Mouse (Mus musculus): ENCODE data around the gene Gdpd5. TPM values are rescaled to one million over a fixed set of nuclear protein-coding genes. Genes with fewer than 3 reads are reported as not detected.

Gene Gdpd5
- polyA plus RNA-seq, 1 experiment from 2014 or later = 8.5 TPM

- ATAC-seq (ENCODE audit: insufficient number of reproducible peaks, low FRiP score, low TSS enrichment, low read depth) (no peak), DNase-seq (ENCODE audit: low spot score) (no peak)
- Histone ChIP-seq H3K4me1 (ENCODE audit: control insufficient read depth, insufficient read depth, low read length) (peaks cover 8% of the 10 kb centered on the region), H3K27me3 (ENCODE audit: control insufficient read depth, insufficient read depth, low read length) (no peaks in the 10 kb centered on the region), H3K4me2 (ENCODE audit: low read depth, severe bottlenecking) (no peak overlapping the region), H3K27ac (replicated peaks; ENCODE audit: low read depth, low read length) (no peak overlapping the region), H3K9me3 (ENCODE audit: control insufficient read depth, low read length) (no peaks in the 10 kb centered on the region), H3K4me3 (ENCODE audit: low read depth, low read length) (no peak overlapping the region), H3K9ac (ENCODE audit: low read length) (no peak overlapping the region), H3K36me3 (ENCODE audit: control insufficient read depth, insufficient read depth, low read length) (no peaks in the 10 kb centered on the region)
- 79% methylated on average over 3 of the region's 3 CpGs for WGBS
Measured at GRCm38 (mm10) chr7:99419311-99419710, 38.1 kb downstream of the Gdpd5 start.

DNA sequence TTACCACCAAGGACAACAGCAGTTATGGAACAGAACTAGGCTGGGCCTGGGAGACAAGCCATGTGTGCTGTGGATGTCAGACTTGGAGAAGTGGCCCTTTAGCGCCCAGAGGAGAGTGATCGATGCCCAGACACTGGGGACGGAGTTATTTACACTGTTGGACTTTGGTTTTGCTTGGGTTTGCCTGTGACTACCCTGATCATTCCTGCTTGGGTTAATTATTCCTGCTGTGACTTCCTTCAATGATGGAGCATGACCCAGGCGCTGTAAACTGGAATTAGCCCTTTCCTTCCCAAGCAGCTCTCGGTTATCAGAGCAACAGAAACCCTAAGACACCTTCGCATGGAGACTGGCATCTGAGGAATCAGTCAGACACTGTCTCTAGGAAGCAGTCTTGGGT lies 39.8 kb downstream of the Gdpd5 start:
- WGBS = 69% methylated on average over 6 of the region's 6 CpGs
- Histone ChIP-seq H3K27me3 (ENCODE audit: control insufficient read depth, insufficient read depth, low read length) (no peaks in the 10 kb centered on the region), H3K9ac (ENCODE audit: low read length) (no peak overlapping the region), H3K36me3 (ENCODE audit: control insufficient read depth, insufficient read depth, low read length) (no peaks in the 10 kb centered on the region), H3K4me2 (ENCODE audit: low read depth, severe bottlenecking) (no peak overlapping the region), H3K4me1 (ENCODE audit: control insufficient read depth, insufficient read depth, low read length) (peaks cover 8% of the 10 kb centered on the region), H3K4me3 (ENCODE audit: low read depth, low read length) (no peak overlapping the region), H3K27ac (replicated peaks; ENCODE audit: low read depth, low read length) (no peak overlapping the region), H3K9me3 (ENCODE audit: control insufficient read depth, low read length) (no peaks in the 10 kb centered on the region)
- no peak for ATAC-seq (ENCODE audit: insufficient number of reproducible peaks, low FRiP score, low TSS enrichment, low read depth)
- no peak for DNase-seq (ENCODE audit: low spot score)

- Histone ChIP-seq H3K9ac (ENCODE audit: low read length) (no peak overlapping the region), H3K27me3 (ENCODE audit: control insufficient read depth, insufficient read depth, low read length) (no peaks in the 10 kb centered on the region), H3K4me2 (ENCODE audit: low read depth, severe bottlenecking) (no peak overlapping the region), H3K4me1 (ENCODE audit: control insufficient read depth, insufficient read depth, low read length) (peaks cover 11% of the 10 kb centered on the region), H3K4me3 (ENCODE audit: low read depth, low read length) (no peak overlapping the region), H3K36me3 (ENCODE audit: control insufficient read depth, insufficient read depth, low read length) (no peaks in the 10 kb centered on the region), H3K9me3 (ENCODE audit: control insufficient read depth, low read length) (no peaks in the 10 kb centered on the region), H3K27ac (replicated peaks; ENCODE audit: low read depth, low read length) (no peak overlapping the region)
- ATAC-seq (ENCODE audit: insufficient number of reproducible peaks, low FRiP score, low TSS enrichment, low read depth) = no peak; the same call in 1 of the 2 replicates
- no peak for DNase-seq (ENCODE audit: low spot score)
- WGBS = 36% methylated on average over 8 of the region's 8 CpGs
Measured at GRCm38 (mm10) chr7:99424538-99425155, 43.4 kb downstream of the Gdpd5 start.

- Histone ChIP-seq H3K27ac (replicated peaks; ENCODE audit: low read depth, low read length) (no peak overlapping the region), H3K9ac (ENCODE audit: low read length) (no peak overlapping the region), H3K4me1 (ENCODE audit: control insufficient read depth, insufficient read depth, low read length) (peaks cover 10% of the 10 kb centered on the region), H3K4me3 (ENCODE audit: low read depth, low read length) (no peak overlapping the region), H3K4me2 (ENCODE audit: low read depth, severe bottlenecking) (no peak overlapping the region), H3K27me3 (ENCODE audit: control insufficient read depth, insufficient read depth, low read length) (no peaks in the 10 kb centered on the region), H3K9me3 (ENCODE audit: control insufficient read depth, low read length) (no peaks in the 10 kb centered on the region), H3K36me3 (ENCODE audit: control insufficient read depth, insufficient read depth, low read length) (no peaks in the 10 kb centered on the region)
- DNase-seq (ENCODE audit: low spot score) (no peak), ATAC-seq (ENCODE audit: insufficient number of reproducible peaks, low FRiP score, low TSS enrichment, low read depth) (no peak)
- WGBS = 84% methylated on average over 4 of the region's 4 CpGs
Measured at GRCm38 (mm10) chr7:99425706-99426105, 44.5 kb downstream of the Gdpd5 start.

GRCm38 (mm10) chr7:99427031-99427430 lies 45.8 kb downstream of the Gdpd5 start:
- ATAC-seq (ENCODE audit: insufficient number of reproducible peaks, low FRiP score, low TSS enrichment, low read depth) = no peak
- Histone ChIP-seq H3K36me3 (ENCODE audit: control insufficient read depth, insufficient read depth, low read length) (no peaks in the 10 kb centered on the region), H3K4me1 (ENCODE audit: control insufficient read depth, insufficient read depth, low read length) (peaks cover 3% of the 10 kb centered on the region; the same call in 1 of the 2 replicates), H3K9me3 (ENCODE audit: control insufficient read depth, low read length) (no peaks in the 10 kb centered on the region), H3K4me3 (ENCODE audit: low read depth, low read length) (no peak overlapping the region), H3K27ac (replicated peaks; ENCODE audit: low read depth, low read length) (no peak overlapping the region), H3K27me3 (ENCODE audit: control insufficient read depth, insufficient read depth, low read length) (no peaks in the 10 kb centered on the region), H3K9ac (ENCODE audit: low read length) (no peak overlapping the region), H3K4me2 (ENCODE audit: low read depth, severe bottlenecking) (no peak overlapping the region)
- DNase-seq (ENCODE audit: low spot score) = no peak
- WGBS = 69% methylated on average over 10 of the region's 10 CpGs

DNA sequence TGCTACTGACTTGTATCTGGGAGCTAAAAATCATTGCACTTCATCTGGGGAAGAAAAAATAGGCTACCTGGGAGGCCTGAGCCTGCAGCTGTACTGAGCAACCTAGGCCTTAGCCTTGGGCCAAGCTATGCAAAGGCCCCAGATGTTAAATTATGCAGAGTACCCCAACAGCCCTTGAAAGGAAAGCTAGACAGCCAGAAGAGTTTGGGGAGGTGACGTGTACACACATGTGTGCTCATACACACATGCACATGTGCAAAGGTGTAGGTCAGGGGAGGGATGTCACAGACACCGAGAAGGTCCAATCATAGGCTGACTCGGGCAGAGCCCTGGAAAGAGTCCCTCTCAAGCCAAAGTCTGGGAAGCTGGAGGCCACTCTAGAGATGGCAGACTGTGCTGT lies 46.8 kb downstream of the Gdpd5 start:
- H3K4me1 ChIP-seq (ENCODE audit: control insufficient read depth, insufficient read depth, low read length) = peaks cover 5% of the 10 kb centered on the region; the same call in 1 of the 2 replicates
- H3K4me3 ChIP-seq (ENCODE audit: low read depth, low read length) = no peak overlapping the region
- no peaks in the 10 kb centered on the region for H3K36me3 ChIP-seq (ENCODE audit: control insufficient read depth, insufficient read depth, low read length)
- 91% methylated on average over 3 of the region's 3 CpGs for WGBS
- no peaks in the 10 kb centered on the region for H3K27me3 ChIP-seq (ENCODE audit: control insufficient read depth, insufficient read depth, low read length)
- H3K4me2 ChIP-seq (ENCODE audit: low read depth, severe bottlenecking) = no peak overlapping the region
- H3K9me3 ChIP-seq (ENCODE audit: control insufficient read depth, low read length) = no peaks in the 10 kb centered on the region
- no peak overlapping the region for H3K9ac ChIP-seq (ENCODE audit: low read length)
- no peak overlapping the region for H3K27ac ChIP-seq (replicated peaks; ENCODE audit: low read depth, low read length)
- DNase-seq (ENCODE audit: low spot score) (no peak), ATAC-seq (ENCODE audit: insufficient number of reproducible peaks, low FRiP score, low TSS enrichment, low read depth) (no peak)

DNA sequence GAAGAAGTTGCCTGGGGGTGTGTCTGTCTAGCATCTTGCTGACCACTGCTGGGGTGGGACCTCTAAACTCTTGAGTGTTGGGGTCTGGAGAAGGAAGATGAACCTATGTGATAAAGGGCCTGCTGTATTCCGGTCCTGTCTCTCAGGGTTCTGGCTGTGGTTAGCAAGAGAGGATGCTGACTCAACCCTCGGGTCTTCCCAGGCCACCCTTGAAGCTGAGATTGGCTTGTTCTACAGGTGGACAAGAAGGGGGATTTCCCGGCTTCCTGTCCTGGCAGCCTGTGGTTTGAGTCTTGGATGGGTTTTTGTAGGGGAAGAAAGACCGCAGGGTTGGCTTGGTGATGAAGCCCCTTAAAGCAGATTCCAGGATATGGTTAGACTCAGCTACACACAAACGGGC lies 47.6 kb downstream of the Gdpd5 start:
- DNase-seq (ENCODE audit: low spot score) (no peak), ATAC-seq (ENCODE audit: insufficient number of reproducible peaks, low FRiP score, low TSS enrichment, low read depth) (no peak)
- Histone ChIP-seq H3K27ac (replicated peaks; ENCODE audit: low read depth, low read length) (no peak overlapping the region), H3K9ac (ENCODE audit: low read length) (no peak overlapping the region), H3K4me3 (ENCODE audit: low read depth, low read length) (no peak overlapping the region), H3K9me3 (ENCODE audit: control insufficient read depth, low read length) (no peaks in the 10 kb centered on the region), H3K4me1 (ENCODE audit: control insufficient read depth, insufficient read depth, low read length) (peaks cover 9% of the 10 kb centered on the region; the same call in 1 of the 2 replicates), H3K36me3 (ENCODE audit: control insufficient read depth, insufficient read depth, low read length) (no peaks in the 10 kb centered on the region), H3K4me2 (ENCODE audit: low read depth, severe bottlenecking) (no peak overlapping the region), H3K27me3 (ENCODE audit: control insufficient read depth, insufficient read depth, low read length) (no peaks in the 10 kb centered on the region)
- 88% methylated on average over 5 of the region's 5 CpGs for WGBS

- 39% methylated on average over 6 of the region's 6 CpGs for WGBS
- no peaks in the 10 kb centered on the region for H3K27me3 ChIP-seq (ENCODE audit: control insufficient read depth, insufficient read depth, low read length)
- no peak overlapping the region for H3K27ac ChIP-seq (replicated peaks; ENCODE audit: low read depth, low read length)
- H3K4me2 ChIP-seq (ENCODE audit: low read depth, severe bottlenecking) = no peak overlapping the region
- no peaks in the 10 kb centered on the region for H3K9me3 ChIP-seq (ENCODE audit: control insufficient read depth, low read length)
- H3K4me1 ChIP-seq (ENCODE audit: control insufficient read depth, insufficient read depth, low read length) = peaks cover 10% of the 10 kb centered on the region
- H3K36me3 ChIP-seq (ENCODE audit: control insufficient read depth, insufficient read depth, low read length) = no peaks in the 10 kb centered on the region
- DNase-seq (ENCODE audit: low spot score) (no peak), ATAC-seq (ENCODE audit: insufficient number of reproducible peaks, low FRiP score, low TSS enrichment, low read depth) (no peak)
- no peak overlapping the region for H3K4me3 ChIP-seq (ENCODE audit: low read depth, low read length)
- no peak overlapping the region for H3K9ac ChIP-seq (ENCODE audit: low read length)
Measured at GRCm38 (mm10) chr7:99429786-99430185, 48.6 kb downstream of the Gdpd5 start.

GRCm38 (mm10) chr7:99430246-99430645 lies 49.0 kb downstream of the Gdpd5 start:
- H3K4me1 ChIP-seq (ENCODE audit: control insufficient read depth, insufficient read depth, low read length) = peaks cover 10% of the 10 kb centered on the region

More at GRCm38 (mm10) chr7:99430246-99430645, 49.0 kb downstream of the Gdpd5 start:
- DNase-seq (ENCODE audit: low spot score) = no peak
- no peak overlapping the region for H3K4me2 ChIP-seq (ENCODE audit: low read depth, severe bottlenecking)
- no peaks in the 10 kb centered on the region for H3K36me3 ChIP-seq (ENCODE audit: control insufficient read depth, insufficient read depth, low read length)
- no peak overlapping the region for H3K27ac ChIP-seq (replicated peaks; ENCODE audit: low read depth, low read length)
- no peak overlapping the region for H3K4me3 ChIP-seq (ENCODE audit: low read depth, low read length)
- WGBS = 60% methylated on average over 11 of the region's 11 CpGs
- no peaks in the 10 kb centered on the region for H3K9me3 ChIP-seq (ENCODE audit: control insufficient read depth, low read length)
- no peaks in the 10 kb centered on the region for H3K27me3 ChIP-seq (ENCODE audit: control insufficient read depth, insufficient read depth, low read length)
- ATAC-seq (ENCODE audit: insufficient number of reproducible peaks, low FRiP score, low TSS enrichment, low read depth) = no peak
- no peak overlapping the region for H3K9ac ChIP-seq (ENCODE audit: low read length)

Data from limb, embryonic 11.5 days (tissue).